Mouse (Mus musculus): ENCODE measurements at regions not wholly inside any gene's neighbourhood (a gene's known extent, or its start where the extent isn't known, plus 50 kb on each side); places are given as distances from the start of the nearest gene placed in this dataset.

DNA sequence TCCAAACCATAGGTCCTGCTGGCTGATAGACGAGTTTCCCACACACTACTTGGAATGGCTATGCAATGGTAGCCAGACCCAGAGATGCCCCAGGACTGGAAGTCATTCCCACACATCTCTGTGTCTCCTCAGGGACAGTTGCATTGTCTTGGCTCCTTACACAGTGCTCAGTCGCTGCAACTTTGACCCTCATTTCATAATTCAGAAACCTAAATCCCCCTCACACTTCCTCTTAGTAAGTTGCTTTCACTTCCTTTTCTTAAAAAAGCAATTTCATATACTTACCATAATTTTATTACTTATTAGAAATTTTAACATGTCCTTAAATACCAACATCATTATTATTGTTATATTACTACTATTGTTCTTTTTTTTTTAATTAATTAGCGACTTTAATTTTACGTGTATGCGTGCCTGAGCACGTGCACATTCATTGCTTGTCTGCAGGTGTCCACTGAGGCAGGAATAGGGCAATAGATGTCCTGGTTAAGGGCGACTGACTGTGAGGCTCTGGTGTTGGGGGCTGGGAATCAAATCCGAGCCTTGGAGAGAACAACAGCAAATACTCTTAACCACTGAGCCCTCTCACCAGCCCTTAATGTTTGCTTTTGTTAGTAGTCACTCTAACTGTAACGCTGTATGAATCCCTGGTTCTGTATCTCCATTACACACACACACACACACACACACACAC is 129.9 kb upstream of the Tle3 start:
- TF ChIP-seq CTCF (IDR thresholded peaks at IDR 0.05; ENCODE audit: extremely low read depth, insufficient read depth, low read length) = no peak
- no peak for TF ChIP-seq POLR2A (IDR thresholded peaks at IDR 0.05; ENCODE audit: extremely low read depth, insufficient read depth, low read length)
